ENCODE assay signal across 12 mouse cellular contexts in the genomic region with DNA sequence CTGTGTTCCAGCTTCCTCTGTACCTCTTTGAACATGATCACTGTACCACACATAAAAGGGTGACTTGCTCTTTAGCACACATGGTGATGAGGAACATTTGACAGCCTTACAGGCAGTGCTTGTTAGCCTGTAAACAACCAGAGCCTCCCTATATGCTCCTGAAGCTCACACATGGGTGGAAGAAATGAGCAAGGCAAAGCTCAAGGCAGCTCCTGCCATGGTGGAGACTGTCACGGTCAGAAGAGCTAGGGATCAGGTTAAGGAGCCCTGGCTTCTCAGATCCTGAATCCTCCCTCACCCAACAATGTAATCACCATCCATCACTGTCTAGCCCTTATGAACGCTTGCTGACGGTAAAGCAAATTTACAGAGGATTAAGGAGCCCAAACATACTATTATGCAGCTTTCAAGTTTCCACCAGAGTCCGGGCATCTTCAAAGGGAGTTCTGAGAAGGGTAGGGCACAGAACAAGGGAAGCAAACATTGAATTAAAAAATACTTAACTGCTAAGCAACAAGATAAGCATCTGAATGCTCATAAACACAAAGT.
DNase-seq lines count a peak whose midpoint lies in the region; ATAC-seq and TF ChIP-seq lines count a peak whose summit lies in the region.
"Had no signal": no experiment of that assay in that cellular context is flagged by ENCODE, and none has a peak within 500 bp of the region (broad histone marks: within the 10 kb centered on the region; RNA-seq: fewer than 3 reads in every experiment).

No protein-coding gene starts in this region.

- no peak overlapping the region for H3K4me2 ChIP-seq in kidney, postnatal 0 days (ENCODE audit: low read length)
- H3K4me2 ChIP-seq in limb, embryonic 15.5 days, result no peak overlapping the region
- H3K4me2 ChIP-seq: hindbrain, embryonic 15.5 days had no signal

- no peaks in the 10 kb centered on the region for H3K9me3 ChIP-seq in kidney, postnatal 0 days (replicated peaks; ENCODE audit: low read length)
- no peaks in the 10 kb centered on the region for H3K9me3 ChIP-seq in limb, embryonic 15.5 days
- H3K9me3 ChIP-seq: hindbrain, embryonic 15.5 days had no signal

- H3K4me1 ChIP-seq in kidney, postnatal 0 days (replicated peaks; ENCODE audit: insufficient read depth, low read length), result no peaks in the 10 kb centered on the region
- no peaks in the 10 kb centered on the region for H3K4me1 ChIP-seq in limb, embryonic 15.5 days
- H3K4me1 ChIP-seq: hindbrain, embryonic 15.5 days had no signal

- peak; percentile 58 for DNase-seq in kidney, postnatal 0 days (ENCODE audit: low spot score)
- no peak for DNase-seq in kidney, postnatal 25 days
- peak; percentile 63 for DNase-seq in MN1 (ENCODE audit: low spot score)
- peak; percentile 51 for DNase-seq in embryo, embryonic 10.5 days (ENCODE audit: low spot score)
- no peak for DNase-seq in layer of hippocampus, adult 8-10 months (ENCODE audit: low spot score in 2 of 2)
- DNase-seq in urinary bladder, postnatal 14 days (ENCODE audit: low spot score), result no peak
- DNase-seq: adrenal gland, postnatal 14 days; liver; thymus, postnatal 4 days had no signal

- H3K4me3 ChIP-seq in kidney, postnatal 0 days (replicated peaks; ENCODE audit: low read depth, low read length), result no peak overlapping the region
- no peak overlapping the region for H3K4me3 ChIP-seq in limb, embryonic 15.5 days
- H3K4me3 ChIP-seq: hindbrain, embryonic 15.5 days had no signal

- H3K9ac ChIP-seq in kidney, postnatal 0 days (ENCODE audit: low read depth, low read length), result no peak overlapping the region
- H3K9ac ChIP-seq in limb, embryonic 15.5 days, result no peak overlapping the region
- H3K9ac ChIP-seq: hindbrain, embryonic 15.5 days had no signal

- no peaks in the 10 kb centered on the region for H3K36me3 ChIP-seq in kidney, postnatal 0 days (ENCODE audit: insufficient read depth, low read length)
- H3K36me3 ChIP-seq in limb, embryonic 15.5 days, result no peaks in the 10 kb centered on the region
- H3K36me3 ChIP-seq: hindbrain, embryonic 15.5 days had no signal

- no peak overlapping the region for H3K27ac ChIP-seq in kidney, postnatal 0 days
- H3K27ac ChIP-seq in limb, embryonic 15.5 days, result peak overlapping the region; percentile 50; the same call in 1 of the 2 replicates
- H3K27ac ChIP-seq: hindbrain, embryonic 15.5 days had no signal

- no peak; the same call in 1 of the 2 replicates for ATAC-seq in kidney, postnatal 0 days (replicated peaks; ENCODE audit: low FRiP score, low read depth)
- no peak for ATAC-seq in limb, embryonic 15.5 days (ENCODE audit: insufficient number of reproducible peaks, low FRiP score, low TSS enrichment, low read depth)

- TF ChIP-seq CTCF in kidney, postnatal 0 days (IDR thresholded peaks at IDR 0.05; ENCODE audit: low read depth), result no peak

- WGBS in kidney, postnatal 0 days, result 18% methylated on average over 4 of the region's 4 CpGs
- 19% methylated on average over 4 of the region's 4 CpGs for WGBS in limb, embryonic 15.5 days

- no peaks in the 10 kb centered on the region for H3K27me3 ChIP-seq in kidney, postnatal 0 days (ENCODE audit: insufficient read depth, low read length)
- H3K27me3 ChIP-seq in limb, embryonic 15.5 days, result no peaks in the 10 kb centered on the region
- H3K27me3 ChIP-seq: CH12.LX; hindbrain, embryonic 15.5 days had no signal

Comparison
In these comparisons a context has a peak if more than half of its experiments do, and no peak if none do; other contexts are left out.
1. DNase-seq: peak in kidney, postnatal 0 days (single experiment), MN1 (single experiment) and embryo, embryonic 10.5 days (single experiment); none in kidney, postnatal 25 days (0 of 2), layer of hippocampus, adult 8-10 months (0 of 2) and urinary bladder, postnatal 14 days (single experiment).